Mouse (Mus musculus): ENCODE measurements around the gene Hhat. TPM values are rescaled to one million over a fixed set of nuclear protein-coding genes. Genes with fewer than 3 reads are reported as not detected.
A peak's percentile ranks its signal among the peaks of the same experiment; 100 is the strongest.

Hhat gene
- total RNA-seq, 2 experiments from 2014 or later: 1.0 to 2.4 TPM

- no peak for ATAC-seq (replicated peaks; ENCODE audit: poor library complexity, severe bottlenecking)
Observed at GRCm38 (mm10) chr1:192451722-192452121, 319.3 kb downstream of the Hhat start.

- ATAC-seq (replicated peaks; ENCODE audit: poor library complexity, severe bottlenecking): no peak
Observed at GRCm38 (mm10) chr1:192450425-192450824, 320.6 kb downstream of the Hhat start.

GRCm38 (mm10) chr1:192449572-192450351 is 321.3 kb downstream of the Hhat start:
- ATAC-seq (replicated peaks; ENCODE audit: poor library complexity, severe bottlenecking): peak; percentile 50

GRCm38 (mm10) chr1:192448512-192448911 is 322.5 kb downstream of the Hhat start:
- no peak for ATAC-seq (replicated peaks; ENCODE audit: poor library complexity, severe bottlenecking)

GRCm38 (mm10) chr1:192447666-192448065 is 323.4 kb downstream of the Hhat start:
- ATAC-seq (replicated peaks; ENCODE audit: poor library complexity, severe bottlenecking): no peak

Other genes with a start within 250 kb of the Hhat start
- not detected in 2 replicates for gene Sertad4, start 84.5 kb upstream of the Hhat start, total RNA-seq (2014; fragmentation: Nextera tagmentation)
- gene Sertad4, start 84.5 kb upstream of the Hhat start, total RNA-seq (2017): not detected in 2 replicates

All from granulocyte monocyte progenitor cell, adult 5-6 weeks (primary cell).